Mouse (Mus musculus): ENCODE results near the gene Vars2.

Vars2 gene

GRCm38 (mm10) chr17:35667334-35668065 lies at the start of gene Vars2:
TSS of gene Vars2 (minus strand) at chr17:35667592.
- H3K27me3 ChIP-seq (ENCODE audit: insufficient read depth, low read length): no peaks in the 10 kb centered on the region
- peaks cover 52% of the 10 kb centered on the region for H3K4me1 ChIP-seq (replicated peaks; ENCODE audit: low read depth, low read length)
- peak within 1 kb of the TSS; percentile 89 for H3K4me3 ChIP-seq (replicated peaks; ENCODE audit: low read length)
- no peaks in the 10 kb centered on the region for H3K9me3 ChIP-seq (ENCODE audit: low read length)
- H3K36me3 ChIP-seq (ENCODE audit: insufficient read depth, low read length): peaks cover 80% of the 10 kb centered on the region
- TF ChIP-seq CTCF (conservative IDR thresholded peaks at IDR 0.05; ENCODE audit: low read length) (no peak), NANOG (IDR thresholded peaks at IDR 0.05; ENCODE audit: borderline replicate concordance, low read length) (no peak), POU5F1 (IDR thresholded peaks at IDR 0.05; ENCODE audit: borderline replicate concordance, low read length) (no peak)

DNA sequence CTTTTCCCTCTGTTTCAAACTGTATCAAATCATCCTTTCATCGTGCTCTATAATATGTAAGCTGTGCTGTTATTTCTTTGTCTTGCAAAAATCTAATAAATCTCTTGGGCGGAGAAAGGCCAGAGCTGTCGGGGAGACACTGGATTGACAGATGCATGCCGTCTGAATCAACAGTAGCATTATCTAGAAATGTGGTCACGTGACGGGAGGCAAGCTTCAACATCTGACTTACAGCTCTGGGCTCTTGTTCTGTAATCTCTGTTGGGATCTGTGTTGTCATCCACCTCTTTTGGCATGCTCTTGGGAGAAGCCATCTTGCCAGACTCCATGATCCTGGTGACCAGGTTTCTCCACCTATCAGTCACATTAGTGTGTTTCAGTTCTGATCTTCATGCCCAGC lies 49.7 kb upstream of the Vars2 start:
- H3K4me1 ChIP-seq (replicated peaks; ENCODE audit: low read depth, low read length): peaks cover 44% of the 10 kb centered on the region
- peaks cover 15% of the 10 kb centered on the region for H3K27me3 ChIP-seq (ENCODE audit: insufficient read depth, low read length)
- H3K9me3 ChIP-seq (ENCODE audit: low read length): no peaks in the 10 kb centered on the region
- no peaks in the 10 kb centered on the region for H3K36me3 ChIP-seq (ENCODE audit: insufficient read depth, low read length)
- TF ChIP-seq POU5F1 (IDR thresholded peaks at IDR 0.05; ENCODE audit: borderline replicate concordance, low read length) (no peak), CTCF (conservative IDR thresholded peaks at IDR 0.05; ENCODE audit: low read length) (no peak), NANOG (IDR thresholded peaks at IDR 0.05; ENCODE audit: borderline replicate concordance, low read length) (no peak)
- H3K4me3 ChIP-seq (replicated peaks; ENCODE audit: low read length): no peak overlapping the region

DNA sequence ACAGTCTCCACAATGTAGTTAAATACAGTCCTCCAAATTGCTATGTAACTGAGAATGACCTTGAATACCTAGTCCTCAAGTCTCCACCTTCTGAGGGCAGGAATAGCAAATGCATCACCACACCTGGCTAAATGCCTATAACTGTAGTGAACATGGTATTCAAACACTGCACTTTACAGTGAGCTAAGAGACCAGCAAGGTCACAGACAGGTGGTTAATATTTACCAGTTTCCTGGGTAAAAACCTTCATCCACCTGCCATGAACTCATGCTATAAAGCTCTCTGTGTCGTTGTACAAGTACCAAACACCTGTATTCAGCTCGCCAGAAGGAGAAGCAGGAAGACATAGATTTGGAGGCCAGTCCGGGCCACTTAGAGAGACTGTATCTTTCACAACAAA lies 48.7 kb upstream of the Vars2 start:
- Histone ChIP-seq H3K4me1 (replicated peaks; ENCODE audit: low read depth, low read length) (peaks cover 44% of the 10 kb centered on the region), H3K4me3 (replicated peaks; ENCODE audit: low read length) (no peak overlapping the region), H3K9me3 (ENCODE audit: low read length) (no peaks in the 10 kb centered on the region), H3K27me3 (ENCODE audit: insufficient read depth, low read length) (peaks cover 6% of the 10 kb centered on the region; the same call in 1 of the 2 replicates), H3K36me3 (ENCODE audit: insufficient read depth, low read length) (no peaks in the 10 kb centered on the region)
- TF ChIP-seq NANOG (IDR thresholded peaks at IDR 0.05; ENCODE audit: borderline replicate concordance, low read length) (no peak), POU5F1 (IDR thresholded peaks at IDR 0.05; ENCODE audit: borderline replicate concordance, low read length) (no peak)

DNA sequence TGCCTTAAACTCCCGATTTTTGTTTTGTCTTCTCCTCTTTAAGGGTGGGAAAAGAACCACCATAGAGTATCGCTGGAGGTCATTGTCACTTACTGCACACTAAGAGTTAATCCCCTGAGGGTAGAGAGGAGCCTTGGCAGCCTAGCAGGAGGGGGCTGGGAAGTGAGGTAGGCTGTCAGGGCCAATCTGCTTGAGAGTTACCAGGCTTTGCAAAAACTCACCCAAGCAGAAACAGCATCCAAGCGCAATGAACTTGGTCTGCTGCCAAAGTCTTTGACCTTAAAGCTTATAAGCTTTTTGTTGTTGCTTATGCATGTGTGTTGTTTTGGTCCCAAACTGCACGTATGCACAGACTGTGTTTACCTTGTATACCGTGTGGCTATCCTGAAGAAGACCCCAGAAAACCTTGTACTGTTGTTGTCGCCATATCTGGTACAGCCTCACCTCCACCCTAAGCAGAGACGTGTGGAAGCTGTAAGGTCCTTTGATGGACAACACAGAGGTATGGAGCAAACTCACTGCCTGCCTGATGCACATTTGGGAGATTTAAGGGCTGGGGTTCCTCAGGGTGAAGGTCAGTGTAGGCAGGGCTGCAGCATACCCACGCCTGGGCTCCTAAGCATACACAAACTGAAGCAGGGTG lies 43.4 kb upstream of the Vars2 start:
- Histone ChIP-seq H3K9me3 (ENCODE audit: low read length) (no peaks in the 10 kb centered on the region), H3K4me3 (replicated peaks; ENCODE audit: low read length) (no peak overlapping the region), H3K36me3 (ENCODE audit: insufficient read depth, low read length) (no peaks in the 10 kb centered on the region), H3K4me1 (replicated peaks; ENCODE audit: low read depth, low read length) (peaks cover 61% of the 10 kb centered on the region), H3K27me3 (ENCODE audit: insufficient read depth, low read length) (no peaks in the 10 kb centered on the region)
- no peak for TF ChIP-seq POU5F1 (IDR thresholded peaks at IDR 0.05; ENCODE audit: borderline replicate concordance, low read length)
- TF ChIP-seq CTCF (conservative IDR thresholded peaks at IDR 0.05; ENCODE audit: low read length): no peak
- TF ChIP-seq NANOG (IDR thresholded peaks at IDR 0.05; ENCODE audit: borderline replicate concordance, low read length): no peak

- Histone ChIP-seq H3K9me3 (ENCODE audit: low read length) (no peaks in the 10 kb centered on the region), H3K4me3 (replicated peaks; ENCODE audit: low read length) (no peak overlapping the region), H3K4me1 (replicated peaks; ENCODE audit: low read depth, low read length) (peaks cover 83% of the 10 kb centered on the region), H3K36me3 (ENCODE audit: insufficient read depth, low read length) (no peaks in the 10 kb centered on the region), H3K27me3 (ENCODE audit: insufficient read depth, low read length) (peaks cover 11% of the 10 kb centered on the region)
- no peak for TF ChIP-seq CTCF (conservative IDR thresholded peaks at IDR 0.05; ENCODE audit: low read length)
- no peak for TF ChIP-seq NANOG (IDR thresholded peaks at IDR 0.05; ENCODE audit: borderline replicate concordance, low read length)
- no peak for TF ChIP-seq POU5F1 (IDR thresholded peaks at IDR 0.05; ENCODE audit: borderline replicate concordance, low read length)
These were observed 41.2 kb upstream of the Vars2 start for GRCm38 (mm10) chr17:35708611-35709010.

- H3K4me1 ChIP-seq (replicated peaks; ENCODE audit: low read depth, low read length): peaks cover 83% of the 10 kb centered on the region
- H3K4me3 ChIP-seq (replicated peaks; ENCODE audit: low read length): no peak overlapping the region
- H3K9me3 ChIP-seq (ENCODE audit: low read length): no peaks in the 10 kb centered on the region
- H3K36me3 ChIP-seq (ENCODE audit: insufficient read depth, low read length): no peaks in the 10 kb centered on the region
- H3K27me3 ChIP-seq (ENCODE audit: insufficient read depth, low read length): peaks cover 14% of the 10 kb centered on the region
- peak; percentile 61; the same call in 1 of the 2 replicates for TF ChIP-seq NANOG (IDR thresholded peaks at IDR 0.05; ENCODE audit: borderline replicate concordance, low read length)
- no peak for TF ChIP-seq POU5F1 (IDR thresholded peaks at IDR 0.05; ENCODE audit: borderline replicate concordance, low read length)
- no peak for TF ChIP-seq CTCF (conservative IDR thresholded peaks at IDR 0.05; ENCODE audit: low read length)
These were observed 40.5 kb upstream of the Vars2 start for GRCm38 (mm10) chr17:35707929-35708328.

DNA sequence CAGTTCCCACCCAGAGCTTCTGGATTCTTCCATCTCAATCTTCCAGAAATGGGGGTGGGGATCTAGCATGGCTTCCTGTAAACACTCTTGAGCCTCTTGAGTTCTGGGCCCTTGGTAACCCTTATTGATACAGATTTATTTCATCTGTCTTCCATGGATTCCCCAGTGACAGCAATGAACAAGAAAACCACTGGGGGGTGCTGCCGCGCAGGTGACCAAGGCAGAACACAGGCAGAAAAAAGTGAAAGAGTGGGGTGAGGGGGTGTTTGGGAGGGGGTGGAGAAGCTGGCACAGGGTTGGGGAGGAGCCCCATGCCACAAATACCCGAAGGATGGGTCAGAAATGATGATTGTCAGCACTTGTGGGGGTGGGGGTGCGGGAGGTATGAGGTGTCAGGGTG lies 38.4 kb upstream of the Vars2 start:
- no peak overlapping the region for H3K4me3 ChIP-seq (replicated peaks; ENCODE audit: low read length)

DNA sequence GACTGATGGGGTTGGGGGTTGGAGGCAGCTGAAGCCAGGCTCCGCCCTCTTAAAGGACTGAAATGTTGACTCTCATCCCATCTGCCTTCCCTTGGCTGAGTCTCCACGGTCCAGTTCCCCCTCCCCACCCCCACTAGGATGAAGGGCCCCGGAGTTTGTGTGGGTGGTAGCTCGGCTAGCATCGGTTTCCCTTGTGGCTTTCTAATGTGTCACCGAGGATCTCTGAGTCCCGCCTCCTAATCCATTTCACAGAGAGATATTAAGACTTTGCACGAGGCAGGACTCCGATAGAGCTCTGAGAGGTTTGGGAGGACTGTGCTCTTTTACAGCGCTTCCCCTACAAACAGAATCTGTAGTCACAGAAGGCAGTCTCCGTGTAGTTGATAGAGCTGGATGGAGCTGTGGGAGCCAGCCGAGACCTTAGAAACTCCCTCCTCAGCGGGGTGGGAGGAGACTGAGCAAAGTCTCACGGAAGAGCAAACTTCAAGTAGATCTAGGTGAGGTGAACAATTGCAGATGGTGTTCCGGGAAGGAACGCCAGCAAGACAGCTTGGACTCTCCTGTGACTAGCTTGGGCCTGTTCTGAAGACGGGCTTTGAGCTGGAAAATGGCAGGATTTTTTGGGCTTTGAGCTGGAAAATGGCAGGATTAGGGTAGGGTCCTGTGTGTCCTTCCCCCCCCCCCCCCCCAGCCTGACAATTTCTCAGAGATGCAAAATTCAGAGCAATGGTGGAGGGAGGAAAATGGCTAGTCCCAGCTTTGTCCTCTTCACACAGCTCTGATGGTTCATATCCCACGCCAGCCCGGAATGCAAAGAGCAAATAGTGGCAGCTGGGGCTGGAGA lies 37.5 kb upstream of the Vars2 start, which contains the start of gene Ddr1:
Gene Ddr1 (minus strand): TSS at position 1 of the 844 bp plus-strand sequence.
- peaks cover 41% of the 10 kb centered on the region for H3K27me3 ChIP-seq (ENCODE audit: insufficient read depth, low read length)
- H3K9me3 ChIP-seq (ENCODE audit: low read length): no peaks in the 10 kb centered on the region
- peak within 1 kb of the TSS; percentile 61 for H3K4me3 ChIP-seq (replicated peaks; ENCODE audit: low read length)
- TF ChIP-seq CTCF (conservative IDR thresholded peaks at IDR 0.05; ENCODE audit: low read length): no peak
- H3K36me3 ChIP-seq (ENCODE audit: insufficient read depth, low read length): no peaks in the 10 kb centered on the region
- peaks cover 82% of the 10 kb centered on the region for H3K4me1 ChIP-seq (replicated peaks; ENCODE audit: low read depth, low read length)

More for the DNA sequence above, 38.4 kb upstream of the Vars2 start:
- peaks cover 85% of the 10 kb centered on the region for H3K4me1 ChIP-seq (replicated peaks; ENCODE audit: low read depth, low read length)
- H3K27me3 ChIP-seq (ENCODE audit: insufficient read depth, low read length): peaks cover 33% of the 10 kb centered on the region
- H3K9me3 ChIP-seq (ENCODE audit: low read length): no peaks in the 10 kb centered on the region
- TF ChIP-seq POU5F1 (IDR thresholded peaks at IDR 0.05; ENCODE audit: borderline replicate concordance, low read length): no peak
- no peak for TF ChIP-seq NANOG (IDR thresholded peaks at IDR 0.05; ENCODE audit: borderline replicate concordance, low read length)
- peak; percentile 51 for TF ChIP-seq CTCF (conservative IDR thresholded peaks at IDR 0.05; ENCODE audit: low read length)
- no peaks in the 10 kb centered on the region for H3K36me3 ChIP-seq (ENCODE audit: insufficient read depth, low read length)
